In genomic region chr6:91301839-91302238, GRCm38 (mm10) we compare ENCODE assay signal across 9 mouse cellular contexts.
DNase-seq lines count a peak whose midpoint lies in the region; ATAC-seq lines count a peak whose summit lies in the region.
"Had no signal": no experiment of that assay in that cellular context is flagged by ENCODE, and none has a peak within 500 bp of the region (broad histone marks: within the 10 kb centered on the region; RNA-seq: fewer than 3 reads in every experiment).

No protein-coding gene starts in this region.

- no peaks in the 10 kb centered on the region for H3K9me3 ChIP-seq in hindbrain, embryonic 15.5 days
- H3K9me3 ChIP-seq in lung, embryonic 16.5 days (ENCODE audit: control insufficient read depth, low read length), result no peaks in the 10 kb centered on the region
- no peaks in the 10 kb centered on the region for H3K9me3 ChIP-seq in heart, embryonic 12.5 days (replicated peaks)
- H3K9me3 ChIP-seq in kidney, embryonic 16.5 days (ENCODE audit: low read length), result no peaks in the 10 kb centered on the region

- H3K36me3 ChIP-seq in hindbrain, embryonic 15.5 days, result no peaks in the 10 kb centered on the region
- no peaks in the 10 kb centered on the region for H3K36me3 ChIP-seq in lung, embryonic 16.5 days (ENCODE audit: control insufficient read depth, insufficient read depth, low read length)
- no peaks in the 10 kb centered on the region for H3K36me3 ChIP-seq in heart, embryonic 12.5 days
- no peaks in the 10 kb centered on the region for H3K36me3 ChIP-seq in kidney, embryonic 16.5 days (ENCODE audit: insufficient read depth, low read length)

- peaks cover 30% of the 10 kb centered on the region for H3K4me1 ChIP-seq in hindbrain, embryonic 15.5 days (replicated peaks)
- H3K4me1 ChIP-seq in lung, embryonic 16.5 days (replicated peaks; ENCODE audit: control insufficient read depth, insufficient read depth, low read length), result no peaks in the 10 kb centered on the region
- H3K4me1 ChIP-seq in heart, embryonic 12.5 days (replicated peaks), result peaks cover 10% of the 10 kb centered on the region
- H3K4me1 ChIP-seq in kidney, embryonic 16.5 days (ENCODE audit: insufficient read depth, low read length), result no peaks in the 10 kb centered on the region

- DNase-seq in cerebellum, adult 9-11 months, result peak; percentile 55
- DNase-seq in cerebellum, postnatal 25 days, result no peak
- peak; percentile 64 for DNase-seq in right cerebral cortex, postnatal 14 days
- DNase-seq in kidney, postnatal 4 days, result no peak

- H3K4me3 ChIP-seq in hindbrain, embryonic 15.5 days, result no peak overlapping the region
- no peak overlapping the region for H3K4me3 ChIP-seq in lung, embryonic 16.5 days (ENCODE audit: low read length)
- H3K4me3 ChIP-seq in heart, embryonic 12.5 days, result no peak overlapping the region
- H3K4me3 ChIP-seq in kidney, embryonic 16.5 days (ENCODE audit: low read length), result no peak overlapping the region

- WGBS in hindbrain, embryonic 15.5 days, result 9% methylated on average over 1 of the region's 1 CpGs
- 26% methylated on average over 1 of the region's 1 CpGs for WGBS in lung, embryonic 16.5 days
- 39% methylated on average over 1 of the region's 1 CpGs for WGBS in heart, embryonic 12.5 days
- 40% methylated on average over 1 of the region's 1 CpGs for WGBS in kidney, embryonic 16.5 days

- H3K4me2 ChIP-seq in hindbrain, embryonic 15.5 days, result no peak overlapping the region
- H3K4me2 ChIP-seq in lung, embryonic 16.5 days (ENCODE audit: low read depth, low read length), result no peak overlapping the region
- no peak overlapping the region for H3K4me2 ChIP-seq in heart, embryonic 12.5 days
- H3K4me2 ChIP-seq in kidney, embryonic 16.5 days (replicated peaks; ENCODE audit: low read depth, low read length), result no peak overlapping the region

- ATAC-seq in hindbrain, embryonic 15.5 days (ENCODE audit: low FRiP score, low read depth), result peak; percentile 93
- peak; percentile 76 for ATAC-seq in lung, embryonic 16.5 days (ENCODE audit: low read depth)
- no peak for ATAC-seq in heart, embryonic 12.5 days (ENCODE audit: insufficient number of reproducible peaks, low FRiP score)
- no peak for ATAC-seq in kidney, embryonic 16.5 days (ENCODE audit: low FRiP score, low TSS enrichment)

- H3K27me3 ChIP-seq in hindbrain, embryonic 15.5 days, result no peaks in the 10 kb centered on the region
- H3K27me3 ChIP-seq in lung, embryonic 16.5 days (ENCODE audit: control insufficient read depth, insufficient read depth, low read depth, low read length), result no peaks in the 10 kb centered on the region
- peaks cover 73% of the 10 kb centered on the region for H3K27me3 ChIP-seq in heart, embryonic 12.5 days (replicated peaks)
- H3K27me3 ChIP-seq in kidney, embryonic 16.5 days (ENCODE audit: insufficient read depth, low read length), result no peaks in the 10 kb centered on the region; the same call in 1 of the 2 replicates

- H3K27ac ChIP-seq in hindbrain, embryonic 15.5 days (replicated peaks), result peak overlapping the region; percentile 82
- H3K27ac ChIP-seq in lung, embryonic 16.5 days (ENCODE audit: low read length), result no peak overlapping the region
- no peak overlapping the region for H3K27ac ChIP-seq in heart, embryonic 12.5 days (ENCODE audit: poor library complexity, severe bottlenecking)
- H3K27ac ChIP-seq in kidney, embryonic 16.5 days (ENCODE audit: low read length), result no peak overlapping the region
- H3K27ac ChIP-seq: macrophage had no signal

- H3K9ac ChIP-seq in hindbrain, embryonic 15.5 days, result no peak overlapping the region
- H3K9ac ChIP-seq in lung, embryonic 16.5 days (ENCODE audit: low read length), result no peak overlapping the region
- no peak overlapping the region for H3K9ac ChIP-seq in heart, embryonic 12.5 days
- H3K9ac ChIP-seq in kidney, embryonic 16.5 days (replicated peaks; ENCODE audit: low read length), result no peak overlapping the region

Comparison
In these comparisons a context has a peak if more than half of its experiments do, and no peak if none do; other contexts are left out.
1. DNase-seq: peak in cerebellum, adult 9-11 months (single experiment) and right cerebral cortex, postnatal 14 days (single experiment); none in cerebellum, postnatal 25 days (0 of 2) and kidney, postnatal 4 days (0 of 2).
2. ATAC-seq: peak in hindbrain, embryonic 15.5 days (single experiment) and lung, embryonic 16.5 days (single experiment); none in heart, embryonic 12.5 days (single experiment) and kidney, embryonic 16.5 days (single experiment).